Mouse (Mus musculus) limb, embryonic 15.5 days (tissue): Measurements from ENCODE around the gene Ggt6. TPM values are rescaled to one million over a fixed set of nuclear protein-coding genes. Genes with fewer than 3 reads are reported as not detected.
A peak's percentile ranks its signal among the peaks of the same experiment; 100 is the strongest.

Source experiments
- ATAC-seq: fragments of 200-750 bp; cut with Nextera tagmentation; 2 replicates; pipeline ENCODE4 v1.8.0; 2017; ENCODE audit warnings: low read depth, moderate TSS enrichment; ENCODE audit not compliant: insufficient number of reproducible peaks, low FRiP score, low TSS enrichment
- H3K27ac ChIP-seq: fragments of 300-500 bp; sonication (generic); 2 replicates; pipeline ENCODE4 v1.5.1; 2015; ENCODE audit warnings: moderate library complexity, mild to moderate bottlenecking, inconsistent platforms
- H3K27me3 ChIP-seq: fragments of 300-500 bp; sonication (generic); 2 replicates; pipeline ENCODE4 v1.6.1; 2015; ENCODE audit warnings: inconsistent platforms
- H3K36me3 ChIP-seq: fragments of 300-500 bp; sonication (generic); 2 replicates; pipeline ENCODE4 v1.6.1; 2015; ENCODE audit warnings: inconsistent platforms
- H3K4me1 ChIP-seq: fragments of 300-500 bp; sonication (generic); 2 replicates; pipeline ENCODE4 v1.6.1; 2015; ENCODE audit warnings: inconsistent platforms
- H3K4me2 ChIP-seq: fragments of 300-500 bp; sonication (generic); 2 replicates; pipeline ENCODE4 v1.6.1; 2015; ENCODE audit warnings: mild to moderate bottlenecking, inconsistent platforms
- H3K4me3 ChIP-seq: fragments of 300-500 bp; sonication (generic); 2 replicates; pipeline ENCODE4 v1.5.1; 2015; ENCODE audit warnings: mild to moderate bottlenecking, inconsistent platforms
- H3K9ac ChIP-seq: fragments of 300-500 bp; sonication (generic); 2 replicates; pipeline ENCODE4 v1.6.1; 2015; ENCODE audit warnings: inconsistent platforms
- H3K9me3 ChIP-seq: fragments of 300-500 bp; sonication (generic); 2 replicates; pipeline ENCODE4 v1.6.1; 2016; ENCODE audit warnings: inconsistent platforms
- WGBS: fragments of 180-500 bp; shearing (Covaris S2); methylation state at CpG from one replicate; pipeline ENCODE4 v1.1.7; 2015; 5-methylcytosine and 5-hydroxymethylcytosine counted together
- polyA plus RNA-seq: library from polyadenylated mRNA; unstranded; fragments of >200 nt; fragmentation: Nextera tagmentation; extraction: Ambion mirVana; gene quantifications from 2 replicates; pipeline ENCODE4 v1.2.1, GENCODE M21; 2015

The Ggt6 gene
- polyA plus RNA-seq, 1 experiment from 2014 or later: 11.5 TPM

DNA sequence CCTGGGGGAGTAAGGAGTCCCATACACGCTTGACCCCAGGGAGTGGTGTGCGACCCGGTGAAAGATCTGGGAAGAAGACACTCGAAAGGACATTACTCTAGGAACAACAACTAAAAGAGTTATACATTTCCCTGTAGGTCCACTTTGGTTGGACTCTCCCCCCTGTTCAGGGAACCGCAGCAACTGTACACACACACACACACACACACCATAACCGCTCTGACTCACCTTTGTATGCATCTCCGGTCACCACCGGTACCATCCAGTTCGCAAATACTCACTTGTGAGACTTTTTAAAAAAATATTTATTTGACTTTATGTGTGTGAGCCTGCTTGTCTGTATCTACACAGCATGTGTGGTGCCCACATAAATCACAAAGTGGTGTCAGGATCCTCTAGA is 23.4 kb upstream of the Ggt6 start:
- H3K4me1 ChIP-seq: peaks cover 48% of the 10 kb centered on the region
- peak overlapping the region; percentile 47; the same call in 1 of the 2 replicates for H3K9ac ChIP-seq

GRCm38 (mm10) chr11:72413016-72413415 is 22.3 kb upstream of the Ggt6 start:
- Histone ChIP-seq H3K4me1 (peaks cover 45% of the 10 kb centered on the region), H3K4me3 (no peak overlapping the region), H3K27ac (peak overlapping the region; percentile 30; the same call in 1 of the 2 replicates), H3K36me3 (no peaks in the 10 kb centered on the region), H3K4me2 (no peak overlapping the region), H3K9me3 (no peaks in the 10 kb centered on the region), H3K9ac (no peak overlapping the region), H3K27me3 (peaks cover 15% of the 10 kb centered on the region; the same call in 1 of the 2 replicates)
- WGBS: 43% methylated on average over 7 of the region's 7 CpGs
- ATAC-seq: no peak

More for the DNA sequence above, 23.4 kb upstream of the Ggt6 start:
- Histone ChIP-seq H3K9me3 (no peaks in the 10 kb centered on the region), H3K27me3 (peaks cover 20% of the 10 kb centered on the region; the same call in 1 of the 2 replicates), H3K36me3 (no peaks in the 10 kb centered on the region), H3K4me3 (peak overlapping the region; percentile 58), H3K4me2 (peak overlapping the region; percentile 95), H3K27ac (peak overlapping the region; percentile 76; the same call in 1 of the 2 replicates)
- WGBS: 31% methylated on average over 9 of the region's 9 CpGs
- no peak for ATAC-seq

GRCm38 (mm10) chr11:72413601-72414190 is 21.6 kb upstream of the Ggt6 start:
- whole genome bisulfite sequencing: 61% methylated on average over 5 of the region's 5 CpGs
- H3K4me1 ChIP-seq: peaks cover 38% of the 10 kb centered on the region
- ATAC-seq: no peak

DNA sequence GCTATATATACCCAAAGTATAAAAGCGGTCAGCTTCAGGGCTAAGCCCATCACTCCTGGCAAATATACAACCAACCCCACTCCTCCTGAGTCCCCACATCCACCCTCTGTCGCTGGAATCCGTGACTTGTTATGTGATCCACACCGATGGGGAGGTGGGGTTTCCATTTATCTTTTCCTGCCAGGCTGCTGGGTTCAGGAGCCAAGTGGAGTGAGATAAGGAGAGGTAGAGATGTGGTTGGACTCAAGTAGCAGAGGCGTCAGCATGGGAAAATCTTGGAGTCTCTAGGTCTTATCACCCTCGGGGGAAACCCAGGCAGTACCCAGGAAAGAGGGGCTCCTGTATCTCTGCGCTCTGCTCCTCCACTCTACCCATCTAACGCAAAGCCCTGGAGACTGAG is 20.2 kb upstream of the Ggt6 start:
- Histone ChIP-seq H3K27ac (no peak overlapping the region), H3K9me3 (no peaks in the 10 kb centered on the region)
- ATAC-seq: no peak

More at GRCm38 (mm10) chr11:72413601-72414190, 21.6 kb upstream of the Ggt6 start:
- H3K4me2 ChIP-seq: no peak overlapping the region
- no peaks in the 10 kb centered on the region for H3K9me3 ChIP-seq
- peaks cover 11% of the 10 kb centered on the region; the same call in 1 of the 2 replicates for H3K27me3 ChIP-seq
- H3K9ac ChIP-seq: no peak overlapping the region
- H3K27ac ChIP-seq: peak overlapping the region; percentile 30; the same call in 1 of the 2 replicates
- no peak overlapping the region for H3K4me3 ChIP-seq
- no peaks in the 10 kb centered on the region for H3K36me3 ChIP-seq

GRCm38 (mm10) chr11:72416666-72417065 is 18.7 kb upstream of the Ggt6 start:
- H3K9me3 ChIP-seq: no peaks in the 10 kb centered on the region
- no peak overlapping the region for H3K27ac ChIP-seq
- 73% methylated on average over 5 of the region's 5 CpGs for WGBS
- H3K4me3 ChIP-seq: no peak overlapping the region
- peaks cover 23% of the 10 kb centered on the region for H3K4me1 ChIP-seq
- no peak overlapping the region for H3K9ac ChIP-seq
- H3K4me2 ChIP-seq: no peak overlapping the region
- no peaks in the 10 kb centered on the region for H3K27me3 ChIP-seq
- no peaks in the 10 kb centered on the region for H3K36me3 ChIP-seq
- no peak for ATAC-seq

More for the DNA sequence above, 20.2 kb upstream of the Ggt6 start:
- H3K9ac ChIP-seq: no peak overlapping the region
- 0 out of 2 replicates have a peak, but pooled peaks cover under 1% of the 10 kb centered on the region for H3K27me3 ChIP-seq
- H3K36me3 ChIP-seq: no peaks in the 10 kb centered on the region
- H3K4me2 ChIP-seq: no peak overlapping the region
- no peak overlapping the region for H3K4me3 ChIP-seq
- 74% methylated on average over 8 of the region's 8 CpGs for WGBS
- peaks cover 36% of the 10 kb centered on the region for H3K4me1 ChIP-seq

DNA sequence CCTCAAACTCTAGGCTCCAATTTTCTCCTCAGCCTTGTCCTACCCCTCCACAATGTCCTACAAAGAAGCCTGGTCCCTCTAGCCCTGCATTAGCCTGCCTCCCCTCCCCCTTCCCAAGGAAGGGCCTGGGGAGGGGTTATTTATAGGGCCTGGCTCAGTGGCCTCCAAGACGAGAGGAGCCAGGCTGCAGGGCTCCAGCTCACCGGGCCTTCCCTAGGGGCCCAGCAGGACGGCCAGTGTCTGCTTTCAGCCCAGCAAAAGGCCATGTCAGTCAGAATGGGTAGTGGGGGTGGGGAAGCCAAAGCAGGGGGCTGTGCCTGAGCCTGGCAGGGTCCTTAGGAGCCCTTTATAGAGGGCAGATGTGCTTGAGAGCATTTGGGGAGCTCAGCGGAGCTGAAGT is 17.9 kb upstream of the Ggt6 start:
- 24% methylated on average over 4 of the region's 4 CpGs for WGBS
- Histone ChIP-seq H3K27ac (0 out of 2 replicates have a peak overlapping the region, but pooled peaks have one; percentile 12), H3K4me2 (no peak overlapping the region), H3K9me3 (no peaks in the 10 kb centered on the region), H3K4me1 (peaks cover 21% of the 10 kb centered on the region; the same call in 1 of the 2 replicates), H3K4me3 (no peak overlapping the region), H3K36me3 (no peaks in the 10 kb centered on the region), H3K9ac (no peak overlapping the region), H3K27me3 (no peaks in the 10 kb centered on the region)
- no peak for ATAC-seq

GRCm38 (mm10) chr11:72418227-72418626 is 17.1 kb upstream of the Ggt6 start:
- WGBS: 45% methylated on average over 8 of the region's 8 CpGs
- no peaks in the 10 kb centered on the region for H3K27me3 ChIP-seq

DNA sequence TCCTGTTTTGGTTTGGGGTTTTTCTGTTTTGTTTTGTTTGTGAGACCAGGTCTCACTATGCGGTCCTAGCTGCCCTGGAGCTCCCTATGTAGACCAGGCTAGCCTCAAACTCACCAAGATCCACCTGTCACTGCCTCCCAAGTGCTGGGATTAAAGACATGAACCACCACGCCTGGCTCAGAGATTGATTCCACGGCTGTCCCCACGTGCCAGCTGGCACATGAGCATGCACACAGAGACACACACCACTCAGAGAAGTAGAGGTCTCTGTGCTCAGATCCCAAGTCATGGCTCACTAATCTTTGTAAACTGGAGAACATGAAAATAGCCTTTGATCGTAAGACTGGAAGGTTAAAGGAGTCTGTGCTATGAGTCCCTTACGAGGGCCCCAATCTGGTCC is 16.3 kb upstream of the Ggt6 start:
- ATAC-seq: no peak
- H3K4me3 ChIP-seq: no peak overlapping the region
- H3K4me1 ChIP-seq: peaks cover 9% of the 10 kb centered on the region; the same call in 1 of the 2 replicates
- 89% methylated on average over 6 of the region's 6 CpGs for WGBS
- H3K9me3 ChIP-seq: no peaks in the 10 kb centered on the region
- no peaks in the 10 kb centered on the region for H3K27me3 ChIP-seq
- no peak overlapping the region for H3K27ac ChIP-seq
- no peak overlapping the region for H3K9ac ChIP-seq
- no peaks in the 10 kb centered on the region for H3K36me3 ChIP-seq
- H3K4me2 ChIP-seq: no peak overlapping the region

More at GRCm38 (mm10) chr11:72418227-72418626, 17.1 kb upstream of the Ggt6 start:
- H3K4me2 ChIP-seq: no peak overlapping the region
- no peak overlapping the region for H3K9ac ChIP-seq
- no peak for ATAC-seq
- H3K4me3 ChIP-seq: no peak overlapping the region
- no peaks in the 10 kb centered on the region for H3K9me3 ChIP-seq
- peaks cover 15% of the 10 kb centered on the region; the same call in 1 of the 2 replicates for H3K4me1 ChIP-seq
- no peaks in the 10 kb centered on the region for H3K36me3 ChIP-seq
- H3K27ac ChIP-seq: no peak overlapping the region

DNA sequence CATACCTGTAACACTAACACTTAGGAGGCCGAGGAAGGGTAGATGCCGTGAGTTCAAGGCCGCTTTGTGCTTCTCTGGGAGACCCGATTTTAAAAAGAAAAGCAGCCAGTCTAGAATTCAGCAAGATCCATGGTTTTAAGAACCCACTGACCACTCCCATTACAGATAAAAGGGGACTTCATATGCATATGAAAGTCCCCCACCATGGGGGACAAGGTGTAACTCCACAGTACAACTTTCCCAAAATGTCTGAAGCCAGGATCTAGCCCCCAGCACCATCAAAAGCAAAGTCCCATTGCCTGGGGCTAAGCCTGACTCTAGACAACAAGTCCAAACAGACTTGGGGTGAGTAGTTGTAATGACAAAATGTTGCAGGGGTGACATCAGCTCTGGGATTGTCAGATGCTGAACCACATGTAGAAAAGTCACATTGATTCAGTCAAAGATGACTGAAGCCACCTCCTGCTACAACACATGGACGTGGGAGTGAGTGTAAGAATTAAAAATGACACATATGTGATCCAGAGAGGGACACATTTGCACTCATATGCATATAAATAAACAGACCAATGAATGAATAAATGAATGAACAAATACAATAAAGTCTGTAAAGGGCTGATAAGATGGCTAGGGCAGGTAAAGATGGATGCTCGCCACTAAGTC is 14.7 kb upstream of the Ggt6 start:
- Histone ChIP-seq H3K9me3 (no peaks in the 10 kb centered on the region), H3K4me2 (no peak overlapping the region), H3K27me3 (no peaks in the 10 kb centered on the region), H3K36me3 (no peaks in the 10 kb centered on the region), H3K27ac (no peak overlapping the region), H3K4me3 (no peak overlapping the region), H3K9ac (no peak overlapping the region), H3K4me1 (peaks cover 11% of the 10 kb centered on the region; the same call in 1 of the 2 replicates)
- WGBS: 81% methylated on average over 6 of the region's 6 CpGs
- no peak for ATAC-seq

- H3K4me3 ChIP-seq: no peak overlapping the region
- H3K36me3 ChIP-seq: no peaks in the 10 kb centered on the region
- no peak overlapping the region for H3K4me2 ChIP-seq
- H3K9me3 ChIP-seq: no peaks in the 10 kb centered on the region
- WGBS: 85% methylated on average over 11 of the region's 11 CpGs
- no peak for ATAC-seq
- no peaks in the 10 kb centered on the region for H3K27me3 ChIP-seq
- H3K9ac ChIP-seq: no peak overlapping the region
- H3K27ac ChIP-seq: no peak overlapping the region
- peaks cover 10% of the 10 kb centered on the region; the same call in 1 of the 2 replicates for H3K4me1 ChIP-seq
Measured at GRCm38 (mm10) chr11:72421518-72422278, 13.6 kb upstream of the Ggt6 start.

DNA sequence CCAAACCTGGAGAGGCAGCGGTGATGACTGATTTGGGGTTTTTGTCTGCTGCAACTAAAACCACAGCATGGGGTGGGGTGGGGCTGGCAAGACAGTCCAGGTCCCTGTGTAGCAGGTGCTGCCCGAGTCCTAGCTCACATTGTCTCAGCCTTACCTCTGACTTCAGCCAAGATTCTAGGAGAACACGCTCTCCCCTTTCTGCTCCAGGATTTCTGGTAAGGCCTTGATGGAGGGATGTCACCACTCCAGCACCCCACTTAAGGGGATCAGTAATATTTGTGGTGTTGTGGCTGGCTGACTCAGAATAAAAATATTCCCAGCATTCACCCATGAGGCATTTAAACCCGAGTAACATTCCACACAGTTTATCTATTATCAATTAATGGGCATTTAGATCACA is 11.6 kb upstream of the Ggt6 start:
- WGBS: 81% methylated on average over 4 of the region's 4 CpGs
- H3K27me3 ChIP-seq: no peaks in the 10 kb centered on the region
- ATAC-seq: no peak
- no peak overlapping the region for H3K4me3 ChIP-seq
- no peaks in the 10 kb centered on the region for H3K9me3 ChIP-seq
- H3K4me1 ChIP-seq: peaks cover 2% of the 10 kb centered on the region; the same call in 1 of the 2 replicates
- no peak overlapping the region for H3K9ac ChIP-seq
- no peaks in the 10 kb centered on the region for H3K36me3 ChIP-seq
- H3K4me2 ChIP-seq: no peak overlapping the region
- H3K27ac ChIP-seq: no peak overlapping the region
